Mouse (Mus musculus) layer of hippocampus, postnatal 25 days (tissue): ENCODE results near the gene Chst4. TPM values are rescaled to one million over a fixed set of nuclear protein-coding genes. Genes with fewer than 3 reads are reported as not detected.
A peak's percentile ranks its signal among the peaks of the same experiment; 100 is the strongest.
"Not testable (repeated sequence)": the region's sequence is repeated elsewhere in the genome, so short reads cannot be mapped to it uniquely, and the experiment has no call there.

ENCODE experiments used
- DNase-seq, 2 experiments: peaks; one replicate each; pipeline ENCODE4 v3.0.0; 2022; ENCODE audit warnings: mixed read lengths in 2 of 2, low spot score in 1 of 2; ENCODE audit errors: extremely low spot score in 1 of 2
- total RNA-seq, 2 experiments: library from RNA; stranded (reverse); gene quantifications; 2 replicates each; pipeline ENCODE4 v1.2.3; 2021

Chst4 gene
- not detected for total RNA-seq

- DNase-seq = no peak
These were observed at the start of gene Chst4 for GRCm38 (mm10) chr8:110039659-110040058. Gene Chst4 (minus strand): TSS chr8:110039740.

- no peak for DNase-seq
These were observed 43.0 kb upstream of the Chst4 start for GRCm38 (mm10) chr8:110082416-110083105.

GRCm38 (mm10) chr8:110079282-110080221 lies 40.0 kb upstream of the Chst4 start, which contains the start of gene Zfp612:
Gene Zfp612 (plus strand): TSS chr8:110079746.
- DNase-seq = peak; percentile 58 to 63

- DNase-seq = no peak
These were observed 35.0 kb upstream of the Chst4 start for GRCm38 (mm10) chr8:110074496-110074895.

GRCm38 (mm10) chr8:110071600-110071999 lies 32.1 kb upstream of the Chst4 start:
- DNase-seq = peak; percentile 54 to 73

GRCm38 (mm10) chr8:110069706-110070105 lies 30.2 kb upstream of the Chst4 start:
- DNase-seq = no peak

GRCm38 (mm10) chr8:110065676-110066075 lies 26.1 kb upstream of the Chst4 start:
- DNase-seq = no peak

- DNase-seq = no peak
These were observed 25.2 kb upstream of the Chst4 start for GRCm38 (mm10) chr8:110064606-110065365.

- DNase-seq = no peak
These were observed 24.6 kb upstream of the Chst4 start for GRCm38 (mm10) chr8:110064161-110064560.

GRCm38 (mm10) chr8:110058207-110058606 lies 18.7 kb upstream of the Chst4 start:
- DNase-seq = no peak

GRCm38 (mm10) chr8:110051208-110051607 lies 11.7 kb upstream of the Chst4 start:
- DNase-seq = no peak

- no peak for DNase-seq
These were observed 969 bp upstream of the Chst4 start for GRCm38 (mm10) chr8:110040509-110040908.

GRCm38 (mm10) chr8:110039216-110039615 lies 324 bp downstream of the Chst4 start:
- no peak for DNase-seq

GRCm38 (mm10) chr8:110036156-110036555 lies 3.4 kb downstream of the Chst4 start:
- DNase-seq = peak in 1 of 2 experiments; percentile 14

GRCm38 (mm10) chr8:110034331-110034730 lies 5.2 kb downstream of the Chst4 start:
- no peak for DNase-seq

- DNase-seq = not testable (repeated sequence)
These were observed 5.8 kb downstream of the Chst4 start for GRCm38 (mm10) chr8:110033771-110034170.

GRCm38 (mm10) chr8:110022768-110023344 lies 16.7 kb downstream of the Chst4 start:
- no peak for DNase-seq

- no peak for DNase-seq
These were observed 17.5 kb downstream of the Chst4 start for GRCm38 (mm10) chr8:110022081-110022480.

GRCm38 (mm10) chr8:110010868-110011267 lies 28.7 kb downstream of the Chst4 start:
- DNase-seq = peak in 1 of 2 experiments; percentile 46

GRCm38 (mm10) chr8:110008995-110009446 lies 30.5 kb downstream of the Chst4 start:
- no peak for DNase-seq
